In the genomic region with DNA sequence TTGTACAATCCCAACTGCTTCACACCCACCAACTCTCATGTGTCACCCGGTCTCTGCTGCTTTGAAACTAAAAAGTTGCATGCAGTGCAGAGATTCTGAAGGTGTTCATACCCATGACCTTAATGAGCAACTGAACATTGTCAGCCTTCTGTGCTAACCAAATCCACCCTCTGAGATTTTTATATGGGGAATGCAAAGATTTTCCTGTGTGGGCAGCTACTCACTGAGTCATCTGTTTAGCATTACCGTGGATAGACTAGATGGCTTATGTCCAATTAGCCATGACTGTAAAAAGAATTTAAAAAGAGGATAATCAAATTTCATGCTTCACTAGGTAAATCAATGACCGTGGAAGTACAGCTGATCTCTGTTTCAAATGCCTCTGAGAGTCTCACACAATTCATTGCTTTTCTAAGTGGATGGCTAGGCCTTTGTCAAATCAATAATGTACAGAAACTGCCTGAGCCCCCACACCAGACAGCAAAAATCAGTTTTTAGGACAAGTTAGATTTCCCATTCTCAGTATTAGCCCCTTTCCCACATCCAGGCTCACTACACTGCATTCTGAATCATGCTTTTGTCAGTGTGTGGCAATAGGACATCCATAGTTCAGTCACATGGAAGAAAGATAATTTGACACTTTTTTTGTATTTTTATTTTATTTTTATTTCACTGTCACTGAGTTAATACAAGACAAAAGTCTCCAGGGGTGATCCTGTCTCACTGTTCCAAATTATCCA, we compare ENCODE assay signal across 13 mouse cellular contexts.
DNase-seq lines count a peak whose midpoint lies in the region; ATAC-seq lines count a peak whose summit lies in the region.
"Had no signal": no experiment of that assay in that cellular context is flagged by ENCODE, and none has a peak within 500 bp of the region (broad histone marks: within the 10 kb centered on the region; RNA-seq: fewer than 3 reads in every experiment).

No protein-coding gene starts in this region.

- H3K27me3 ChIP-seq in hindbrain, embryonic 11.5 days (ENCODE audit: control insufficient read depth, insufficient read depth, low read length) = no peaks in the 10 kb centered on the region
- H3K27me3 ChIP-seq in hindbrain, embryonic 10.5 days (ENCODE audit: insufficient read depth, poor library complexity, severe bottlenecking) = peaks cover 4% of the 10 kb centered on the region; the same call in 1 of the 2 replicates
- H3K27me3 ChIP-seq in hindbrain, embryonic 16.5 days (replicated peaks; ENCODE audit: control insufficient read depth, insufficient read depth, low read length) = no peaks in the 10 kb centered on the region
- H3K27me3 ChIP-seq in midbrain, embryonic 15.5 days (replicated peaks) = no peaks in the 10 kb centered on the region
- no peaks in the 10 kb centered on the region for H3K27me3 ChIP-seq in kidney, embryonic 15.5 days
- H3K27me3 ChIP-seq in kidney, embryonic 14.5 days (ENCODE audit: control insufficient read depth, insufficient read depth, low read length) = no peaks in the 10 kb centered on the region
- H3K27me3 ChIP-seq: intestine, embryonic 15.5 days; limb, embryonic 15.5 days had no signal

- peak; percentile 87 for ATAC-seq in hindbrain, embryonic 11.5 days (ENCODE audit: low FRiP score)
- peak; percentile 56 for ATAC-seq in hindbrain, embryonic 16.5 days
- peak; percentile 48; the same call in 1 of the 2 replicates for ATAC-seq in midbrain, embryonic 15.5 days (replicated peaks)
- no peak for ATAC-seq in kidney, embryonic 15.5 days (replicated peaks; ENCODE audit: low FRiP score)
- ATAC-seq in kidney, embryonic 14.5 days (ENCODE audit: low FRiP score, low TSS enrichment) = no peak
- ATAC-seq: intestine, embryonic 15.5 days had no signal

- 25% methylated on average over 3 of the region's 3 CpGs for WGBS in hindbrain, embryonic 11.5 days
- 33% methylated on average over 3 of the region's 3 CpGs for WGBS in hindbrain, embryonic 10.5 days
- 15% methylated on average over 3 of the region's 3 CpGs for WGBS in hindbrain, embryonic 16.5 days
- WGBS in midbrain, embryonic 15.5 days = 9% methylated on average over 3 of the region's 3 CpGs
- WGBS in kidney, embryonic 15.5 days = 42% methylated on average over 3 of the region's 3 CpGs
- 48% methylated on average over 3 of the region's 3 CpGs for WGBS in kidney, embryonic 14.5 days

- peak; percentile 14 for DNase-seq in hindbrain, embryonic 11.5 days (ENCODE audit: low spot score)
- no peak for DNase-seq in hindbrain, embryonic 10.5 days (ENCODE audit: low spot score)
- peak; percentile 31 for DNase-seq in embryo, embryonic 10.5 days (ENCODE audit: low spot score)
- no peak for DNase-seq in urinary bladder, adult 18-20 months (ENCODE audit: low spot score in 2 of 2)

- H3K4me1 ChIP-seq in hindbrain, embryonic 11.5 days (replicated peaks; ENCODE audit: control insufficient read depth, insufficient read depth, low read length) = no peaks in the 10 kb centered on the region
- peaks cover 7% of the 10 kb centered on the region for H3K4me1 ChIP-seq in hindbrain, embryonic 10.5 days (replicated peaks)
- no peaks in the 10 kb centered on the region; the same call in 1 of the 2 replicates for H3K4me1 ChIP-seq in hindbrain, embryonic 16.5 days (ENCODE audit: control insufficient read depth, insufficient read depth, low read depth, low read length)
- no peaks in the 10 kb centered on the region for H3K4me1 ChIP-seq in midbrain, embryonic 15.5 days
- no peaks in the 10 kb centered on the region for H3K4me1 ChIP-seq in kidney, embryonic 15.5 days
- H3K4me1 ChIP-seq in kidney, embryonic 14.5 days (ENCODE audit: control insufficient read depth, insufficient read depth, low read length) = no peaks in the 10 kb centered on the region
- H3K4me1 ChIP-seq: intestine, embryonic 15.5 days; limb, embryonic 15.5 days had no signal

- no peak overlapping the region for H3K4me3 ChIP-seq in hindbrain, embryonic 11.5 days (ENCODE audit: low read depth, low read length)
- H3K4me3 ChIP-seq in hindbrain, embryonic 10.5 days = no peak overlapping the region
- H3K4me3 ChIP-seq in hindbrain, embryonic 16.5 days (ENCODE audit: low read length) = no peak overlapping the region
- no peak overlapping the region for H3K4me3 ChIP-seq in midbrain, embryonic 15.5 days
- H3K4me3 ChIP-seq in kidney, embryonic 15.5 days (replicated peaks) = no peak overlapping the region
- H3K4me3 ChIP-seq in kidney, embryonic 14.5 days (ENCODE audit: low read length) = no peak overlapping the region
- H3K4me3 ChIP-seq: erythroblast, embryonic 14.5 days; intestine, embryonic 15.5 days; limb, embryonic 15.5 days had no signal

- no peak overlapping the region for H3K27ac ChIP-seq in hindbrain, embryonic 11.5 days (ENCODE audit: low read depth, low read length)
- H3K27ac ChIP-seq in hindbrain, embryonic 10.5 days = no peak overlapping the region
- no peak overlapping the region for H3K27ac ChIP-seq in hindbrain, embryonic 16.5 days (ENCODE audit: low read depth, low read length)
- no peak overlapping the region for H3K27ac ChIP-seq in midbrain, embryonic 15.5 days
- no peak overlapping the region for H3K27ac ChIP-seq in kidney, embryonic 15.5 days
- no peak overlapping the region for H3K27ac ChIP-seq in kidney, embryonic 14.5 days (ENCODE audit: low read depth, low read length)
- H3K27ac ChIP-seq: intestine, embryonic 15.5 days; limb, embryonic 15.5 days; macrophage had no signal

- no peaks in the 10 kb centered on the region for H3K36me3 ChIP-seq in hindbrain, embryonic 11.5 days (ENCODE audit: control insufficient read depth, insufficient read depth, low read length)
- no peaks in the 10 kb centered on the region for H3K36me3 ChIP-seq in hindbrain, embryonic 10.5 days
- H3K36me3 ChIP-seq in hindbrain, embryonic 16.5 days (ENCODE audit: control insufficient read depth, insufficient read depth, low read length) = no peaks in the 10 kb centered on the region
- H3K36me3 ChIP-seq in midbrain, embryonic 15.5 days (replicated peaks) = no peaks in the 10 kb centered on the region
- H3K36me3 ChIP-seq in kidney, embryonic 15.5 days = no peaks in the 10 kb centered on the region
- no peaks in the 10 kb centered on the region for H3K36me3 ChIP-seq in kidney, embryonic 14.5 days (ENCODE audit: control insufficient read depth, insufficient read depth, low read length)
- H3K36me3 ChIP-seq: intestine, embryonic 15.5 days; limb, embryonic 15.5 days had no signal

- H3K9ac ChIP-seq in hindbrain, embryonic 11.5 days (ENCODE audit: low read depth, low read length) = no peak overlapping the region
- H3K9ac ChIP-seq in hindbrain, embryonic 16.5 days (ENCODE audit: low read depth, low read length) = no peak overlapping the region
- no peak overlapping the region for H3K9ac ChIP-seq in midbrain, embryonic 15.5 days
- H3K9ac ChIP-seq in kidney, embryonic 15.5 days = no peak overlapping the region
- H3K9ac ChIP-seq in kidney, embryonic 14.5 days (ENCODE audit: low read depth, low read length) = no peak overlapping the region
- H3K9ac ChIP-seq: intestine, embryonic 15.5 days; limb, embryonic 15.5 days had no signal

- H3K4me2 ChIP-seq in hindbrain, embryonic 11.5 days (replicated peaks; ENCODE audit: low read depth, low read length) = no peak overlapping the region
- H3K4me2 ChIP-seq in hindbrain, embryonic 16.5 days (ENCODE audit: low read length) = no peak overlapping the region
- no peak overlapping the region for H3K4me2 ChIP-seq in midbrain, embryonic 15.5 days
- no peak overlapping the region for H3K4me2 ChIP-seq in kidney, embryonic 15.5 days
- H3K4me2 ChIP-seq in kidney, embryonic 14.5 days (replicated peaks; ENCODE audit: low read depth, low read length) = no peak overlapping the region
- H3K4me2 ChIP-seq: heart, embryonic 11.5 days; intestine, embryonic 15.5 days; limb, embryonic 15.5 days had no signal

- no peaks in the 10 kb centered on the region for H3K9me3 ChIP-seq in hindbrain, embryonic 11.5 days (ENCODE audit: control insufficient read depth, low read length)
- no peaks in the 10 kb centered on the region for H3K9me3 ChIP-seq in hindbrain, embryonic 10.5 days
- no peaks in the 10 kb centered on the region for H3K9me3 ChIP-seq in hindbrain, embryonic 16.5 days (ENCODE audit: control insufficient read depth, low read length)
- no peaks in the 10 kb centered on the region for H3K9me3 ChIP-seq in midbrain, embryonic 15.5 days
- H3K9me3 ChIP-seq in kidney, embryonic 15.5 days (replicated peaks) = no peaks in the 10 kb centered on the region
- H3K9me3 ChIP-seq in kidney, embryonic 14.5 days (ENCODE audit: control insufficient read depth, low read length) = no peaks in the 10 kb centered on the region
- H3K9me3 ChIP-seq: intestine, embryonic 15.5 days; limb, embryonic 15.5 days had no signal

Comparison
In these comparisons a context has a peak if more than half of its experiments do, and no peak if none do; other contexts are left out.
1. DNase-seq: peak in hindbrain, embryonic 11.5 days (single experiment) and embryo, embryonic 10.5 days (single experiment); none in hindbrain, embryonic 10.5 days (single experiment) and urinary bladder, adult 18-20 months (0 of 2).
2. ATAC-seq: peak in hindbrain, embryonic 11.5 days (single experiment), hindbrain, embryonic 16.5 days (single experiment) and midbrain, embryonic 15.5 days (single experiment); none in kidney, embryonic 15.5 days (single experiment) and kidney, embryonic 14.5 days (single experiment).